Mouse (Mus musculus): ENCODE measurements at regions not wholly inside any gene's neighbourhood (a gene's known extent, or its start where the extent isn't known, plus 50 kb on each side); places are given as distances from the start of the nearest gene placed in this dataset.
"Not testable (repeated sequence)": the region's sequence is repeated elsewhere in the genome, so short reads cannot be mapped to it uniquely, and the experiment has no call there.

- peak; percentile 29 for DNase-seq
Measured at GRCm38 (mm10) chr1:42567640-42568039, 127.9 kb upstream of the Pou3f3 start.

- DNase-seq, result no peak
Measured at GRCm38 (mm10) chr1:42585191-42585590, 110.4 kb upstream of the Pou3f3 start.

GRCm38 (mm10) chr1:42588499-42588898 is 107.1 kb upstream of the Pou3f3 start:
- DNase-seq, result no peak

GRCm38 (mm10) chr1:42589442-42589841 is 106.1 kb upstream of the Pou3f3 start:
- no peak for DNase-seq

- no peak for DNase-seq
Measured at GRCm38 (mm10) chr1:42591855-42592254, 103.7 kb upstream of the Pou3f3 start.

- peak; percentile 10 for DNase-seq
Measured at GRCm38 (mm10) chr1:42597065-42597464, 98.5 kb upstream of the Pou3f3 start.

- no peak for DNase-seq
Measured at GRCm38 (mm10) chr1:42599238-42599637, 96.3 kb upstream of the Pou3f3 start.

GRCm38 (mm10) chr1:42606251-42606650 is 89.3 kb upstream of the Pou3f3 start:
- DNase-seq, result no peak

GRCm38 (mm10) chr1:42607466-42608043 is 88.0 kb upstream of the Pou3f3 start:
- DNase-seq, result not testable (repeated sequence)

- DNase-seq, result no peak
Measured at GRCm38 (mm10) chr1:42623766-42624165, 71.8 kb upstream of the Pou3f3 start.

GRCm38 (mm10) chr1:42628800-42629199 is 66.8 kb upstream of the Pou3f3 start:
- no peak for DNase-seq

- peak; percentile 78 for DNase-seq
Measured at GRCm38 (mm10) chr1:42629465-42630261, 65.9 kb upstream of the Pou3f3 start.

- DNase-seq, result no peak
Measured at GRCm38 (mm10) chr1:42632286-42632685, 63.3 kb upstream of the Pou3f3 start.

- DNase-seq, result no peak
Measured at GRCm38 (mm10) chr1:42636558-42636957, 59.0 kb upstream of the Pou3f3 start.
